Mouse (Mus musculus) heart, embryonic 12.5 days (tissue): Measurements from ENCODE around the gene Terb2. TPM values are rescaled to one million over a fixed set of nuclear protein-coding genes. Genes with fewer than 3 reads are reported as not detected.
A peak's percentile ranks its signal among the peaks of the same experiment; 100 is the strongest.

ENCODE experiments used
- ATAC-seq: fragments of 200-750 bp; cut with Nextera tagmentation; 2 replicates; pipeline ENCODE4 v1.8.0; 2017; ENCODE audit warnings: moderate TSS enrichment, moderate library complexity; ENCODE audit not compliant: insufficient number of reproducible peaks, low FRiP score
- H3K27ac ChIP-seq: fragments of 300-500 bp; sonication (generic); 2 replicates; pipeline ENCODE4 v1.5.1; 2016; ENCODE audit warnings: mild to moderate bottlenecking, moderate library complexity; ENCODE audit not compliant: poor library complexity, severe bottlenecking
- H3K27me3 ChIP-seq: fragments of 300-500 bp; sonication (generic); replicated peaks from 2 replicates; pipeline ENCODE4 v1.6.1; 2016; ENCODE audit warnings: mild to moderate bottlenecking, moderate library complexity
- H3K36me3 ChIP-seq: fragments of 300-500 bp; sonication (generic); 2 replicates; pipeline ENCODE4 v1.6.1; 2016; ENCODE audit warnings: mild to moderate bottlenecking, moderate library complexity
- H3K4me1 ChIP-seq: fragments of 300-500 bp; sonication (generic); replicated peaks from 2 replicates; pipeline ENCODE4 v1.6.1; 2016; ENCODE audit warnings: mild to moderate bottlenecking
- H3K4me2 ChIP-seq: fragments of 300-500 bp; sonication (generic); 2 replicates; pipeline ENCODE4 v1.6.1; 2016; ENCODE audit warnings: mild to moderate bottlenecking, moderate library complexity
- H3K4me3 ChIP-seq: fragments of 300-500 bp; sonication (generic); 2 replicates; pipeline ENCODE4 v1.5.1; 2016; ENCODE audit warnings: mild to moderate bottlenecking
- H3K9ac ChIP-seq: fragments of 300-500 bp; sonication (generic); 2 replicates; pipeline ENCODE4 v1.6.1; 2016; ENCODE audit warnings: mild to moderate bottlenecking, moderate library complexity
- H3K9me3 ChIP-seq: fragments of 300-500 bp; sonication (generic); replicated peaks from 2 replicates; pipeline ENCODE4 v1.6.1; 2016; ENCODE audit warnings: mild to moderate bottlenecking, moderate library complexity
- WGBS: fragments of 180-500 bp; shearing (Covaris S2); methylation state at CpG from one replicate; pipeline ENCODE4 v1.1.7; 2016; 5-methylcytosine and 5-hydroxymethylcytosine counted together
- polyA plus RNA-seq: library from polyadenylated mRNA; unstranded; fragments of >200 nt; fragmentation: Nextera tagmentation; extraction: Ambion mirVana; gene quantifications from 2 replicates; pipeline ENCODE4 v1.2.1, GENCODE M21; 2016

Terb2 gene
- polyA plus RNA-seq, result not detected in 2 replicates

DNA sequence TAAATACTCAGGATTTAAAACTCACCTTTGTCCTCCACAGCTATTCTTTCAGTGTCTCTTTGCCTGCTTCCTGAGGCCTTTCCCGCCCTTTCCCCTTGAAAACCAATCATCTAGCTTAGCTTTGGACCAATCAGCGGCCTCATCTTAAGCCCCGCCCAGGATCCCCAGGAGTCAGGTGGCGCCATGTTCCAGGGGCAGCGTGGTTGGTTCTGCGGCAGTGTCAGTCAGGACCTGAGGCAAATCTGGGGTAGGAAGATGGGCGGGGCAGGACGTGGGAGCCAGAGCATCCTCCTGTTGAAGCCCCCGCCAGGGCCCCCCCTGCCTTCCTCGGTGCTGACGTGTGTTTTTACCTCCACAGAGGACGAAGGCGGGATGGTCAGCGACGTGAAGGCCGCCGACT is at the start of gene Terb2, which contains the start of gene Patl2:
Terb2 (plus strand) TSS at position 167 of the 400 bp plus-strand sequence.
Patl2 (minus strand) TSS at position 84 of the 400 bp plus-strand sequence.
- no peaks in the 10 kb centered on the region for H3K27me3 ChIP-seq
- ATAC-seq, result no peak
- H3K9me3 ChIP-seq, result no peaks in the 10 kb centered on the region
- no peak within 1 kb of the TSS for H3K4me3 ChIP-seq
- no peak within 1 kb of the TSS for H3K27ac ChIP-seq
- no peak within 1 kb of the TSS for H3K4me2 ChIP-seq
- no peaks in the 10 kb centered on the region for H3K4me1 ChIP-seq
- H3K9ac ChIP-seq, result no peak within 1 kb of the TSS
- H3K36me3 ChIP-seq, result no peaks in the 10 kb centered on the region
- WGBS, result 73% methylated on average over 17 of the region's 17 CpGs

DNA sequence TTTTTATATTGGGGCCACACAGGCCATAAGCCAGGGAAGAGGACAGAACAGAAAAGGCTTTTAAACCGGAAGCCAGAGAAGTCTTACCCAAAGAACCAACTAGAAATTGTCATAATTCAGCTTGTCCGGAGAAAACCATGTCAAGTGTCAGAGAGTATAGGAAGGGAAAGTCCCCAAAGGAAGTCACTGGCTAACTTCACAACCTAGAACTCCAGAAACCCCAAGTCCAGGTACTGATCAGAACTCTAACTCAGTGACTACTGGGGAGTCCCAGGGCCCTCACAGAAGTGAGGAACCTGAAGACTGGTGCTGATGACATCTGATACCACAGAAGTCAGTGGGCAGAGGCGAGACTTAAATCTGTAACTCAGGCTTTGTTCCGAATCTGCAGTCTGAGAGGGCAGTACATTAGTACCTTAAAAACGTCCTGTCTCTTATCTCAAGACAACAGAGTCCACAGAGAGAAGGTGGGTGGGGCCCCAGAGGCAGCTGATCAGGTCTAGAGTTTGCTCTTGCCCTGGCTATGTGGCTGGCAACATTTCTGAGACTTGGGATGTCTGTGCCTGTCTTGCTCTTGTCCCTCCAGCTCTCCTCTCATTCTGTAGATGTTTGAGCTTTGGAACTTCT is 48.1 kb upstream of the Terb2 start:
- Histone ChIP-seq H3K4me2 (no peak overlapping the region), H3K27me3 (no peaks in the 10 kb centered on the region), H3K4me1 (no peaks in the 10 kb centered on the region), H3K4me3 (no peak overlapping the region), H3K9me3 (no peaks in the 10 kb centered on the region; the same call in 1 of the 2 replicates), H3K36me3 (no peaks in the 10 kb centered on the region), H3K9ac (no peak overlapping the region), H3K27ac (no peak overlapping the region)
- peak; percentile 90 for ATAC-seq
- WGBS, result 44% methylated on average over 5 of the region's 5 CpGs

DNA sequence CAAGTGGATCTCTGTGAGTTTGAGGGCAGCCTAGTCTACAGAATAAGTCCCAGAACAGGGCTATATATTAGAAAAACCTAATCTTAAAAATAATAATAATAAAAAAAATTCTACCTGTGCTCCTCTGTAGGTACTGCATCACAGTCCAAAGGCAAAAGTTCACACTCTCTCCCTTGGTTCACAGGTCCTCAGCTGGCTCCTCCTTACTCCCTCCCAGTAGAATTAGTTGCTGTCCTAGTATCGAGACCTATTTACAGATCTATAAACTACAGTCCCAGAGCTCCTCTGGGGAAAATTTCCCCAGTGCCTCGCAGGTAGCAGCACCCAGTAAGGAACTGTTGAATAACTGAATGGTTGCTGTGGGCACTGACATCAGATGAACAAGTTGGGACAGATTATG is 45.3 kb upstream of the Terb2 start:
- Histone ChIP-seq H3K36me3 (no peaks in the 10 kb centered on the region), H3K27me3 (no peaks in the 10 kb centered on the region), H3K9ac (no peak overlapping the region), H3K9me3 (no peaks in the 10 kb centered on the region; the same call in 1 of the 2 replicates), H3K4me2 (no peak overlapping the region), H3K4me3 (no peak overlapping the region), H3K27ac (no peak overlapping the region), H3K4me1 (no peaks in the 10 kb centered on the region)
- ATAC-seq, result no peak
- 69% methylated on average over 2 of the region's 2 CpGs for WGBS

DNA sequence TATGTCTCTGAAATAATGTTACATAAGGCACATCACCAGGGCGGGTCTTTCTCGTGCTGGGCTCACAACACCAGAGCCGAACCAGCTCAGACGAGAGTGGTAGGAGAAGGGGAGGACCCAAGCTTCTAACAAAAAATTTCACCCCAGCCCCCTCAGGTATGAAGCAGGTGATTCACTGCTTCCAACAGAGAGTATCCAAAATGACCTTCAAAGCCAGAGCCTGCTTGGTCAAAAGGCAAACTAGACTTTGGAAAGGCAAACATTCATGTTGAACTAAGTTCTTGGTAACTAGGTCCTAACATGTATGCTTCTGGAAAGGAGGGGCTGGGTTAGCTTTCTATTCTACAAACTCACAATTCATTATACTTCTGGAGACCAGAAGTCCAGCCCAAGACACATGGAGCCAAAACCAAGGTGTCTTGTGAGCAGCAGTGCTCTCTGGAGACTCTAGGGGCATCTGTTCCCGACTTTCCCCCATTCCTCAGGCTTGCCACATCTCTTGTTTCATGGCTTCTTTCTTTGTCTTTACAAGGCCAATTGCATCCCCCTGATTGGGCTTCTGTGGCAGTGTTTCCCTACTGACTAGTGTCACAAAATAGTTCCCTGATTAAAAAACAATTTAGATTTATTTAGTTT is 44.6 kb upstream of the Terb2 start:
- WGBS, result 68% methylated on average over 5 of the region's 5 CpGs
- Histone ChIP-seq H3K4me2 (no peak overlapping the region), H3K4me3 (no peak overlapping the region), H3K9ac (no peak overlapping the region), H3K36me3 (no peaks in the 10 kb centered on the region), H3K27me3 (no peaks in the 10 kb centered on the region), H3K27ac (no peak overlapping the region), H3K9me3 (no peaks in the 10 kb centered on the region; the same call in 1 of the 2 replicates), H3K4me1 (no peaks in the 10 kb centered on the region)
- ATAC-seq, result no peak

DNA sequence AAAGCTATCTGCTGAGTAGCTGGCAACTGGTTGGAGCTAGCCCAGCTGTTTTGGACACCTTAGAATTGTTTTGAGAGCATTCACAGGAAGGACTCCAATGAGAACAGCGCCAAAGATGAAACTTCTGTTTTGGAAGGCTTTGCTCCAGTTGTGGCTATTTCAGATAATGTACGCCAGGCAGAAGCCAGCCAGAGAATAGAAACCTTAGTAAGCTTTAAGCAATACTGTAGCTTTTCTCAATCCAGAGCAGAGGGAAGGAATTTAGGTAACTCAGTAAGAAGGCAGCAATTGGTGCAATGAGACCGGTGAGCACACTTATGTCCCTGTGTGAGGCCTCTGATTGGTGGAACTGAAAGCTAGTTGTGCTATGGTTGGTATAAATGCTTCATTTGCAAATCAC is 43.0 kb upstream of the Terb2 start:
- no peak for ATAC-seq
- Histone ChIP-seq H3K4me1 (no peaks in the 10 kb centered on the region; the same call in 1 of the 2 replicates), H3K4me2 (no peak overlapping the region), H3K27me3 (no peaks in the 10 kb centered on the region), H3K27ac (no peak overlapping the region), H3K36me3 (no peaks in the 10 kb centered on the region), H3K4me3 (no peak overlapping the region), H3K9ac (no peak overlapping the region), H3K9me3 (no peaks in the 10 kb centered on the region)
- WGBS, result 84% methylated on average over 3 of the region's 3 CpGs

DNA sequence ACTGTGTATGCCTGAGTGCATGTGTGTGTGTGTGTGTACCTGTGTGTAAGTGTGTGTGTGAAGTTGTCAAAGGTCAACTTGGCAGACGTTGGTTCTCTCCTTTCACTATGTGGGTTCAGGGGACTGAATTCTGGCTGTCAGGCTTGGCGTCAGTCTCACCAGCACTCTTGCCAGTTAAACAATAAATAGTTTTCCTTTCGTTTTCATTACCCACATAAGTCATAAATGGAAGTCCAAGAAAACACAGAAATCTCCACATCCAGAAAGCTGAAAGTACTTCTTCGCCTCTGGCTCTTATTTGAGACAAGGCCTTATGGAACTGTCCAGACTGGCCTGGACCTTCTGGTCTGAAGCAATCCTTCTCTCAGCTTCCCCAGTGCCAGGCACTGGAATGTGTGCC is 40.3 kb upstream of the Terb2 start:
- no peak overlapping the region for H3K4me3 ChIP-seq
- no peak overlapping the region for H3K4me2 ChIP-seq
- WGBS, result 73% methylated on average over 4 of the region's 4 CpGs
- no peak overlapping the region for H3K9ac ChIP-seq
- no peak for ATAC-seq
- H3K4me1 ChIP-seq, result peaks cover 17% of the 10 kb centered on the region
- H3K9me3 ChIP-seq, result no peaks in the 10 kb centered on the region
- no peaks in the 10 kb centered on the region for H3K27me3 ChIP-seq
- H3K27ac ChIP-seq, result no peak overlapping the region
- no peaks in the 10 kb centered on the region for H3K36me3 ChIP-seq

DNA sequence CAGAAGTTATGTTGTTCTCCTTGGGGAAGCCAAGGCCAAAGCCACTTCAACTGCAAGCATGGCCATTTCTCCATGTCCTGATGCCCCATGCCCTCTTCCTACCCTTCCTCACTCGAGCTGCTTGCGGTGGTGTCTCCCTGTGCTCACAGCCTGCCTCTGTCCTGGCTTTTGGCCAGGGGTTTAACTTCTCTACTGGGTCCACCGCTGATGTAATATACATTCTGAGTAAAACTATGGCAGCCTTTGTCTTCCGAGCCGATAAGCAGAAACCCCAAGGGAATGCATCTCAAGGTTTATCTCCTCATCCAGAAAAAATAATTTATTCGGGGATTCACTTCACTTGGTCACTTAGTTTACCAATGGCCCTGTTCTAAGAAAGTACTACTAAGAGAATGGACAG is 39.4 kb upstream of the Terb2 start:
- WGBS, result 57% methylated on average over 6 of the region's 6 CpGs
- Histone ChIP-seq H3K36me3 (peaks cover 5% of the 10 kb centered on the region), H3K9me3 (no peaks in the 10 kb centered on the region), H3K9ac (no peak overlapping the region), H3K27me3 (no peaks in the 10 kb centered on the region), H3K4me2 (0 out of 2 replicates have a peak overlapping the region, but pooled peaks have one; percentile 15), H3K4me3 (no peak overlapping the region), H3K4me1 (peaks cover 17% of the 10 kb centered on the region), H3K27ac (peak overlapping the region; percentile 51; the same call in 1 of the 2 replicates)
- ATAC-seq, result no peak

DNA sequence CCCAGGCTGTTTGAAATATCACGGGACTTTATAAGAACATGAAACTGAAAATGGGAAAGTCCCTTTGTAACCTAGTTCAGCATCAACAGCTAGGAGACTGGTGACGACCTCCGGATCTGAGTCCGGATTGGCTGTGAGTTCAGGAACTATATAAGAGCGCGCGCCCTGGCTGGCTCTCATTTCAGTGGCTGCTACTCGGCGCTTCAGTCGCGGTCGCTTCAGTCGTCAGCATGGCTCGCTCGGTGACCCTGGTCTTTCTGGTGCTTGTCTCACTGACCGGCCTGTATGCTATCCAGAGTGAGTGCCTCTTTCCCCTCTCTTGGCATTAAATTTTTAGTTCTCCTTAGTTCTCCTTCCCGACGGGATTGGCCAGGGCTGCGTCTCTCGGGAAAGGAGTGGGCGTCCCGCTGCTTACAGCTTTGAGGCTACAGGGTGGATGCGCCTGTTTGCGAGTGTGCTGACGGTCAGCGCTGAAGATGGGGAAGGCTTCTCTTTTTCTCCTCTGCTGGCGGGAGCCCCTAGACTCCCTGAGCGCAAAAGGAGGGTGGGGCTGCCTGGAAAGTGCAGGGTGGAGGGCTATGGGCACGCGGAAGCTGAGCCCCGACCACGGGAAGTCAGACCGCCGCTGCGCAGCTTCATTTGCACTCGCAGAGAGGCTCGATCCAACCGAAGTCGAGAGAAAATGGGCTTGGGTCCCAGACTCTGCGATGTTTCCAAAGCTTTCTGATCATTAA is 38.4 kb upstream of the Terb2 start, which contains the start of gene B2m:
B2m (plus strand) TSS at position 179 of the 734 bp plus-strand sequence.
- H3K27ac ChIP-seq, result peak within 1 kb of the TSS; percentile 76
- peak within 1 kb of the TSS; percentile 85 for H3K9ac ChIP-seq
- peak within 1 kb of the TSS; percentile 84 for H3K4me2 ChIP-seq
- H3K27me3 ChIP-seq, result no peaks in the 10 kb centered on the region
- peak; percentile 96 for ATAC-seq
- H3K9me3 ChIP-seq, result no peaks in the 10 kb centered on the region
- WGBS, result under 1% methylated on average over 40 of the region's 40 CpGs
- peaks cover 17% of the 10 kb centered on the region for H3K4me1 ChIP-seq
- H3K36me3 ChIP-seq, result peaks cover 13% of the 10 kb centered on the region
- H3K4me3 ChIP-seq, result peak within 1 kb of the TSS; percentile 83

DNA sequence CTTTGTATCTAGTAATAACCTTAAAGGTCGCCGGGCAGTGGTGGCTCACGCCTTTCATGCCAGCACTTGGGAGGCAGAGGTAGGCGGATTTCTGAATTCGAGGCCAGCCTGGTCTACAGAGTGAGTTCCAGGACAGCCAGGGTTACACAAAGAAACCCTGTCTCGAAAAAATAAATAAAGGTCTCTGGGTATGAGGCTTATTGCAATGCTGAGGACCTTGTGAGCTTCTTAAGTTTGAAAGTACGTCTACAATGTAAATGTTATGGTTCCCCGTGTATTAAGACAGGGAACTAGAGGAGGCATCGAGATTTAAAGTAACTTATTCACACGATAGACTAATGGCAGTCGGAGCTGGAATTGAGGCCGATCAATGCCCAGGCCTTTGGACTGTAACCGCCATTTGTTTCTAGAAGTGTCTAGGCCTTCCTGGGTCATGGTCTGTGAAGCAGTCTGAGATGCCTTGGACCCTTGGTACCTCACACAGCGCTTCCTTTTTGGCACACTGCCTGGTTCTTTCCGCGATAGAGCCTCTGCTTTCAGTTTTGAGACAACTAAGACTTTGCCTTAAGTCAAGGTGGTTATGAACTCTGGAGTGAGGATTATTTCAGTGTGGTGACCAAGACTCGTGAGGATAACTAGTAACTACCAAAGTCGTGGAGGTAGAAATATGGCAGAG is 37.7 kb upstream of the Terb2 start:
- 30% methylated on average over 18 of the region's 18 CpGs for WGBS
- Histone ChIP-seq H3K4me2 (peak overlapping the region; percentile 84), H3K36me3 (peaks cover 18% of the 10 kb centered on the region), H3K9me3 (no peaks in the 10 kb centered on the region), H3K4me1 (peaks cover 17% of the 10 kb centered on the region), H3K4me3 (peak overlapping the region; percentile 83), H3K27me3 (no peaks in the 10 kb centered on the region), H3K27ac (peak overlapping the region; percentile 76; the same call in 1 of the 2 replicates), H3K9ac (peak overlapping the region; percentile 85)
- no peak for ATAC-seq

DNA sequence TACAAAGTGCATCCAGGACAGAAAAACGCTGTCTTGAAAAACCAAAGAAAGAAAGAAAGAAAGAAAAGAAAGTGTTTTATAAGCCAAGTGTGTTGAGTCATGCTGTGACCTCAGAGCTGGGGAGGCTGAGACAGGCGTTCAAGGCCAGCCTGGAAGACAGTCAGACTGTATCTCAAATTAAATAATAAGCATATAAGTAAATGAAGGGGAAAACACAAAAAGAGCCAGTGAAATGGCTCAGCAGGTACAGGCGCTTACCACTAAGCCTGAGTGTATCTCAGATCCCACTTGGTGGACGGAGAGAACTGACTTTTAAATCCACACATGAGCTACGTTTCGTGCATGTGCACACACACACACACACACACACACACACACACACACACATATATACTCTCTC is 36.8 kb upstream of the Terb2 start:
- H3K9ac ChIP-seq, result no peak overlapping the region
- H3K27me3 ChIP-seq, result no peaks in the 10 kb centered on the region
- peaks cover 23% of the 10 kb centered on the region for H3K36me3 ChIP-seq
- ATAC-seq, result no peak
- no peak overlapping the region for H3K4me3 ChIP-seq
- 88% methylated on average over 6 of the region's 6 CpGs for WGBS
- H3K4me2 ChIP-seq, result peak overlapping the region; percentile 84
- H3K27ac ChIP-seq, result no peak overlapping the region
- H3K4me1 ChIP-seq, result peaks cover 17% of the 10 kb centered on the region
- H3K9me3 ChIP-seq, result no peaks in the 10 kb centered on the region
